Mouse (Mus musculus): ENCODE measurements around the gene Prn. TPM values are rescaled to one million over a fixed set of nuclear protein-coding genes. Genes with fewer than 3 reads are reported as not detected.

The Prn gene
- polyA plus RNA-seq (2012; rRNA removed; ENCODE audit: low replicate concordance): not detected in 2 replicates

GRCm38 (mm10) chr2:131909683-131910572 lies at the start of gene Prn, which contains the start of gene Prnp:
Gene Prn, plus strand, starts transcription at chr2:131909957.
Gene Prnp, plus strand, starts transcription at chr2:131909928.

GRCm38 (mm10) chr2:131950598-131951095 lies 40.9 kb downstream of the Prn start, which contains the start of gene Prnd:
Gene Prnd, plus strand, starts transcription at chr2:131950861.

Other genes starting within 250 kb of the Prn start
- gene Erv3, start 50.2 kb upstream of the Prn start, polyA plus RNA-seq (2012; rRNA removed; ENCODE audit: low replicate concordance): not detected in 2 replicates
- gene Prnp, start within 50 bp of the Prn start, polyA plus RNA-seq (2012; rRNA removed; ENCODE audit: low replicate concordance): 10.6 and 12.2 TPM in 2 replicates
- gene Prnd, start 40.9 kb downstream of the Prn start, polyA plus RNA-seq (2012; rRNA removed; ENCODE audit: low replicate concordance): 0.43 and 0.63 TPM in 2 replicates
- gene Rassf2, start 120.3 kb downstream of the Prn start, polyA plus RNA-seq (2012; rRNA removed; ENCODE audit: low replicate concordance): 7.5 and 11.9 TPM in 2 replicates
- 22.1 and 51.2 TPM in 2 replicates for gene Slc23a2, start 235.2 kb downstream of the Prn start, polyA plus RNA-seq (2012; rRNA removed; ENCODE audit: low replicate concordance)

Data from duodenum, adult 2 months (tissue).